Mouse (Mus musculus) urinary bladder, adult 2 months (tissue): ENCODE results near the gene Eif4b. TPM values are rescaled to one million over a fixed set of nuclear protein-coding genes. Genes with fewer than 3 reads are reported as not detected.

Source experiments
- polyA plus RNA-seq: library from polyadenylated mRNA; depleted of rRNA; stranded (reverse); fragments of >200 nt; gene quantifications from 2 replicates; pipeline ENCODE4 v1.2.3, GENCODE M21; 2012; rRNA removed

Eif4b gene
- polyA plus RNA-seq, 1 experiment = 121 TPM

Other genes starting within 250 kb of the Eif4b start
- gene Krt1, start 223.0 kb upstream of the Eif4b start, polyA plus RNA-seq = 1.9 and 2.6 TPM in 2 replicates
- 0.04 and 0.14 TPM in 2 replicates for gene Krt77, start 204.1 kb upstream of the Eif4b start, polyA plus RNA-seq
- 0.04 TPM in 1 of 2 replicates, not detected in the other for gene Krt76, start 180.9 kb upstream of the Eif4b start, polyA plus RNA-seq
- gene Krt4, start 149.0 kb upstream of the Eif4b start, polyA plus RNA-seq = 74.0 and 74.4 TPM in 2 replicates
- 1.5 and 1.9 TPM in 2 replicates for gene Krt79, start 133.4 kb upstream of the Eif4b start, polyA plus RNA-seq
- 2.1 and 3.0 TPM in 2 replicates for gene Krt78, start 119.5 kb upstream of the Eif4b start, polyA plus RNA-seq
- gene Krt8, start 69.3 kb upstream of the Eif4b start, polyA plus RNA-seq = 382 and 417 TPM in 2 replicates
- 642 and 655 TPM in 2 replicates for gene Krt18, start 45.6 kb upstream of the Eif4b start, polyA plus RNA-seq
- gene Tns2, start 26.6 kb downstream of the Eif4b start, polyA plus RNA-seq = 69.2 and 107 TPM in 2 replicates
- gene Spryd3, start 62.5 kb downstream of the Eif4b start, polyA plus RNA-seq = 43.7 and 50.0 TPM in 2 replicates
- 260 TPM in 2 replicates for gene Igfbp6, start 70.6 kb downstream of the Eif4b start, polyA plus RNA-seq
- gene Soat2, start 76.8 kb downstream of the Eif4b start, polyA plus RNA-seq = 0.59 and 0.89 TPM in 2 replicates
- gene Zfp740, start 129.5 kb downstream of the Eif4b start, polyA plus RNA-seq = 62.9 and 67.8 TPM in 2 replicates
- gene Csad, start 131.0 kb downstream of the Eif4b start, polyA plus RNA-seq = 92.4 and 102 TPM in 2 replicates
- 7.0 and 13.2 TPM in 2 replicates for gene Itgb7, start 158.2 kb downstream of the Eif4b start, polyA plus RNA-seq
- 72.2 and 76.7 TPM in 2 replicates for gene Rarg, start 183.7 kb downstream of the Eif4b start, polyA plus RNA-seq
- gene Gm9918, start 196.8 kb downstream of the Eif4b start, polyA plus RNA-seq = 0.56 and 0.59 TPM in 2 replicates
- gene Mfsd5, start 205.7 kb downstream of the Eif4b start, polyA plus RNA-seq = 62.6 and 64.4 TPM in 2 replicates
- gene Espl1, start 222.5 kb downstream of the Eif4b start, polyA plus RNA-seq = 1.7 and 1.9 TPM in 2 replicates